In genomic region chr1:149226400-149226799, GRCm38 (mm10) we compare ENCODE assay signal across 20 mouse cellular contexts.
DNase-seq lines count a peak whose midpoint lies in the region; ATAC-seq and TF ChIP-seq lines count a peak whose summit lies in the region.
"Had no signal": no experiment of that assay in that cellular context is flagged by ENCODE, and none has a peak within 500 bp of the region (broad histone marks: within the 10 kb centered on the region; RNA-seq: fewer than 3 reads in every experiment).

No protein-coding gene starts in this region.

- H3K36me3 ChIP-seq in forebrain, embryonic 11.5 days (ENCODE audit: control insufficient read depth, insufficient read depth, low read length), result no peaks in the 10 kb centered on the region
- H3K36me3 ChIP-seq in forebrain, embryonic 13.5 days (ENCODE audit: poor library complexity, severe bottlenecking), result no peaks in the 10 kb centered on the region
- H3K36me3 ChIP-seq in kidney, postnatal 0 days (ENCODE audit: insufficient read depth, low read length), result no peaks in the 10 kb centered on the region
- H3K36me3 ChIP-seq in kidney, embryonic 15.5 days, result no peaks in the 10 kb centered on the region
- H3K36me3 ChIP-seq in midbrain, postnatal 0 days (ENCODE audit: insufficient read depth, low read length), result no peaks in the 10 kb centered on the region
- H3K36me3 ChIP-seq in midbrain, embryonic 16.5 days (ENCODE audit: control insufficient read depth, insufficient read depth, low read length), result no peaks in the 10 kb centered on the region
- H3K36me3 ChIP-seq: forebrain, embryonic 12.5 days; forebrain, embryonic 15.5 days had no signal

- no peak overlapping the region for H3K4me3 ChIP-seq in forebrain, embryonic 11.5 days (ENCODE audit: low read depth, low read length)
- no peak overlapping the region for H3K4me3 ChIP-seq in forebrain, embryonic 13.5 days
- H3K4me3 ChIP-seq in kidney, postnatal 0 days (replicated peaks; ENCODE audit: low read depth, low read length), result no peak overlapping the region
- H3K4me3 ChIP-seq in kidney, embryonic 15.5 days (replicated peaks), result no peak overlapping the region
- no peak overlapping the region for H3K4me3 ChIP-seq in midbrain, postnatal 0 days (ENCODE audit: low read depth, low read length)
- H3K4me3 ChIP-seq in midbrain, embryonic 16.5 days (ENCODE audit: low read depth, low read length), result no peak overlapping the region
- H3K4me3 ChIP-seq: forebrain, embryonic 12.5 days; forebrain, embryonic 15.5 days had no signal

- ATAC-seq in forebrain, embryonic 11.5 days (replicated peaks; ENCODE audit: low FRiP score), result 0 out of 2 replicates have a peak, but pooled peaks have one; percentile 24
- no peak for ATAC-seq in forebrain, embryonic 13.5 days
- peak; percentile 57; the same call in 1 of the 2 replicates for ATAC-seq in kidney, postnatal 0 days (replicated peaks; ENCODE audit: low FRiP score, low read depth)
- ATAC-seq in kidney, embryonic 15.5 days (replicated peaks; ENCODE audit: low FRiP score), result no peak
- ATAC-seq in midbrain, postnatal 0 days (ENCODE audit: low FRiP score), result 0 out of 2 replicates have a peak, but pooled peaks have one; percentile 41
- no peak for ATAC-seq in midbrain, embryonic 16.5 days
- ATAC-seq: forebrain, embryonic 15.5 days; forebrain, postnatal 0 days had no signal

- no peaks in the 10 kb centered on the region for H3K9me3 ChIP-seq in forebrain, embryonic 11.5 days (ENCODE audit: control insufficient read depth, low read length)
- no peaks in the 10 kb centered on the region for H3K9me3 ChIP-seq in forebrain, embryonic 13.5 days (replicated peaks)
- no peaks in the 10 kb centered on the region for H3K9me3 ChIP-seq in kidney, postnatal 0 days (replicated peaks; ENCODE audit: low read length)
- H3K9me3 ChIP-seq in kidney, embryonic 15.5 days (replicated peaks), result no peaks in the 10 kb centered on the region
- no peaks in the 10 kb centered on the region for H3K9me3 ChIP-seq in midbrain, postnatal 0 days (ENCODE audit: low read length)
- H3K9me3 ChIP-seq in midbrain, embryonic 16.5 days (replicated peaks; ENCODE audit: control insufficient read depth, low read length, poor library complexity, severe bottlenecking), result 0 out of 2 replicates have a peak, but pooled peaks cover 2% of the 10 kb centered on the region
- H3K9me3 ChIP-seq: forebrain, embryonic 12.5 days had no signal

- H3K9ac ChIP-seq in forebrain, embryonic 11.5 days (ENCODE audit: low read length), result no peak overlapping the region
- no peak overlapping the region for H3K9ac ChIP-seq in forebrain, embryonic 13.5 days
- H3K9ac ChIP-seq in kidney, postnatal 0 days (ENCODE audit: low read depth, low read length), result no peak overlapping the region
- no peak overlapping the region for H3K9ac ChIP-seq in kidney, embryonic 15.5 days
- H3K9ac ChIP-seq in midbrain, postnatal 0 days (replicated peaks; ENCODE audit: low read length, poor library complexity, severe bottlenecking), result no peak overlapping the region
- H3K9ac ChIP-seq in midbrain, embryonic 16.5 days (ENCODE audit: low read depth, low read length), result no peak overlapping the region
- H3K9ac ChIP-seq: forebrain, embryonic 12.5 days; forebrain, embryonic 15.5 days; forebrain, postnatal 0 days had no signal

- H3K27ac ChIP-seq in forebrain, embryonic 11.5 days (ENCODE audit: low read depth, low read length), result no peak overlapping the region
- no peak overlapping the region for H3K27ac ChIP-seq in forebrain, embryonic 13.5 days
- no peak overlapping the region for H3K27ac ChIP-seq in kidney, postnatal 0 days
- no peak overlapping the region for H3K27ac ChIP-seq in kidney, embryonic 15.5 days
- H3K27ac ChIP-seq in midbrain, postnatal 0 days (ENCODE audit: low read depth, low read length), result no peak overlapping the region
- no peak overlapping the region for H3K27ac ChIP-seq in midbrain, embryonic 16.5 days (ENCODE audit: low read length)
- H3K27ac ChIP-seq: forebrain, embryonic 12.5 days; forebrain, embryonic 15.5 days had no signal

- H3K27me3 ChIP-seq in forebrain, embryonic 11.5 days (ENCODE audit: control insufficient read depth, insufficient read depth, low read length), result no peaks in the 10 kb centered on the region
- H3K27me3 ChIP-seq in forebrain, embryonic 13.5 days, result no peaks in the 10 kb centered on the region
- H3K27me3 ChIP-seq in kidney, postnatal 0 days (ENCODE audit: insufficient read depth, low read length), result no peaks in the 10 kb centered on the region
- H3K27me3 ChIP-seq in kidney, embryonic 15.5 days, result no peaks in the 10 kb centered on the region
- no peaks in the 10 kb centered on the region for H3K27me3 ChIP-seq in midbrain, postnatal 0 days (ENCODE audit: insufficient read depth, low read length)
- no peaks in the 10 kb centered on the region for H3K27me3 ChIP-seq in midbrain, embryonic 16.5 days (ENCODE audit: control insufficient read depth, insufficient read depth, low read depth, low read length)
- H3K27me3 ChIP-seq: forebrain, embryonic 12.5 days; forebrain, embryonic 15.5 days had no signal

- no peak for TF ChIP-seq CTCF in kidney, postnatal 0 days (IDR thresholded peaks at IDR 0.05; ENCODE audit: low read depth)
- no peak for TF ChIP-seq CTCF in midbrain, postnatal 0 days (IDR thresholded peaks at IDR 0.05)

- no peaks in the 10 kb centered on the region for H3K4me1 ChIP-seq in forebrain, embryonic 11.5 days (replicated peaks; ENCODE audit: control insufficient read depth, insufficient read depth, low read length)
- no peaks in the 10 kb centered on the region for H3K4me1 ChIP-seq in forebrain, embryonic 13.5 days
- H3K4me1 ChIP-seq in kidney, postnatal 0 days (replicated peaks; ENCODE audit: insufficient read depth, low read length), result no peaks in the 10 kb centered on the region
- no peaks in the 10 kb centered on the region for H3K4me1 ChIP-seq in kidney, embryonic 15.5 days
- H3K4me1 ChIP-seq in midbrain, postnatal 0 days (ENCODE audit: insufficient read depth, low read length), result no peaks in the 10 kb centered on the region
- no peaks in the 10 kb centered on the region for H3K4me1 ChIP-seq in midbrain, embryonic 16.5 days (ENCODE audit: control insufficient read depth, insufficient read depth, low read length)
- H3K4me1 ChIP-seq: forebrain, embryonic 12.5 days; forebrain, embryonic 15.5 days had no signal

- DNase-seq in forebrain, embryonic 11.5 days (ENCODE audit: low spot score), result no peak
- no peak for DNase-seq in kidney, postnatal 0 days (ENCODE audit: low spot score)
- DNase-seq in midbrain, postnatal 0 days (ENCODE audit: low spot score), result no peak
- DNase-seq in frontal cortex, adult 2 months (ENCODE audit: extremely low spot score in 1 of 2, low spot score in 1 of 2), result no peak
- DNase-seq: adrenal gland, adult 2 months; adrenal gland, postnatal 10 days; adrenal gland, postnatal 25 days; cerebellum, adult 11 months; cerebellum, adult 18-20 months; cerebellum, adult 8-10 months; cerebellum, adult 9-11 months; cerebellum, postnatal 14 days; cerebellum, postnatal 36 days; embryo, embryonic 11 days; forebrain, postnatal 0 days had no signal

- no peak overlapping the region for H3K4me2 ChIP-seq in forebrain, embryonic 11.5 days (ENCODE audit: low read depth, low read length, severe bottlenecking)
- H3K4me2 ChIP-seq in forebrain, embryonic 13.5 days, result no peak overlapping the region
- H3K4me2 ChIP-seq in kidney, postnatal 0 days (ENCODE audit: low read length), result no peak overlapping the region
- no peak overlapping the region for H3K4me2 ChIP-seq in kidney, embryonic 15.5 days
- no peak overlapping the region for H3K4me2 ChIP-seq in midbrain, postnatal 0 days (ENCODE audit: low read depth, low read length, poor library complexity, severe bottlenecking)
- H3K4me2 ChIP-seq in midbrain, embryonic 16.5 days (ENCODE audit: low read length), result no peak overlapping the region
- H3K4me2 ChIP-seq: forebrain, embryonic 12.5 days; forebrain, embryonic 15.5 days had no signal

Comparison
In these comparisons a context has a peak if more than half of its experiments do, and no peak if none do; other contexts are left out.
1. ATAC-seq: peak in forebrain, embryonic 11.5 days (single experiment), kidney, postnatal 0 days (single experiment) and midbrain, postnatal 0 days (single experiment); none in forebrain, embryonic 13.5 days (single experiment), kidney, embryonic 15.5 days (single experiment) and midbrain, embryonic 16.5 days (single experiment).